Mouse (Mus musculus): ENCODE results near the gene B2m.
"Not testable (repeated sequence)": the region's sequence is repeated elsewhere in the genome, so short reads cannot be mapped to it uniquely, and the experiment has no call there.

The B2m gene

GRCm38 (mm10) chr2:122147508-122148241 lies at the start of gene B2m:
Gene B2m, plus strand, starts transcription at chr2:122147686.
- DNase-seq (ENCODE audit: low spot score), result peak; percentile 79

DNA sequence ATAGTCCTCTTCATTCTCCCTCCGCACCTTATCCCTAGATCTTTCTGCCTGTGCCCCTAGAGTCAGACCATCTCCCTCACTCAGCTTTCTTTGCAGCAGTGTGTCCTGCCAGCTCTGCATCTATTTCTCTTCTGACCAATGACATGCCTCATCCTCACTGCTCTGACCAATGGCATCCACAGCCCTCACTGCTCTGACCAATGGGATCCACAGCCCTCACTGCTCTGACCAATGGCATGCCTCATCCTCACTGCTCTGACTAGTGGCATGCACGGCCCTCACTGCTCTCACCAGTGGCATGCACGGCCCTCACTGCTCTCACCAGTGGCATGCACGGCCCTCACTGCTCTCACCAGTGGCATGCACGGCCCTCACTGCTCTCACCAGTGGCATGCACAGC lies 49.8 kb upstream of the B2m start:
- not testable (repeated sequence) for DNase-seq (ENCODE audit: low spot score)

DNA sequence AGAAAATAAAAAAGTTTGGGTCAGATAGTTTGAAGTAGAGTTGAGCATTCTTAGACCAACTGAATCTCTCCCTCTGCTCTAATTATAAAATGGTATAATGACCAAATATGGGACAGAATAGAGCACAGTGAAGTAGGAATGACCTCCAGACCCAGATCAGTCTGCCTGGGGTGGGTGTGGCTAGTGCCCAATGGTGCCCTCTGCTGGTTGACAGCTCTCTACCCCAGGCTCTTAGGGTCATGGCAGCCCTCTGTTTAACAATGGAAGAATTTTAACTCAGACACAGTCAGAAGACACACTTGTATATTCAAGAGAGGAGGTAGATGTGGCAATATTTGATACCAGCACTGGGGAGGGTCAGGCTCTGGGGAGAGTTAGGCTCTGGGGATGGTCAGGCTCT lies 45.4 kb upstream of the B2m start:
- DNase-seq (ENCODE audit: low spot score), result no peak

DNA sequence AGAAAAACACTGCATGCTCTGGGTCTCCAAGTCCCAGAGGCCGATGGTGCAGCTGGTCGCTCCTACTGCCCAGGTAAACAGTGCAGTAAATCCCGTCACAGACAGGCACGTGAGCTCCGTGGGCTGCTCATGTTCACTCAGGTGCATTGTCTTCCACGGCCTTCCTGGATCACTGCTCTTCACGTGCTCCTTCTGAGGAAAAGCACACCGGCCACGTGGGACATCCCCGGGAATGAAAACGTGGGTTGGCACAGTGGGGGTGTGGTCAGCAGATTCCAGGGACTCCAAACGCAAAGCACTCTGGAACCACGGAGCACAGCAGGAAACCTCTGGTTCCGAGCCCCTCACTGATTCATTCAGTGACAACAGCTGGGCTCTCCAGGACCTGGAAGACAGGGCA lies 39.4 kb upstream of the B2m start:
- no peak for DNase-seq (ENCODE audit: low spot score)

- DNase-seq (ENCODE audit: low spot score), result no peak
Measured at GRCm38 (mm10) chr2:122109714-122110113, 37.8 kb upstream of the B2m start.

GRCm38 (mm10) chr2:122116888-122117287 lies 30.6 kb upstream of the B2m start:
- DNase-seq (ENCODE audit: low spot score), result no peak

DNA sequence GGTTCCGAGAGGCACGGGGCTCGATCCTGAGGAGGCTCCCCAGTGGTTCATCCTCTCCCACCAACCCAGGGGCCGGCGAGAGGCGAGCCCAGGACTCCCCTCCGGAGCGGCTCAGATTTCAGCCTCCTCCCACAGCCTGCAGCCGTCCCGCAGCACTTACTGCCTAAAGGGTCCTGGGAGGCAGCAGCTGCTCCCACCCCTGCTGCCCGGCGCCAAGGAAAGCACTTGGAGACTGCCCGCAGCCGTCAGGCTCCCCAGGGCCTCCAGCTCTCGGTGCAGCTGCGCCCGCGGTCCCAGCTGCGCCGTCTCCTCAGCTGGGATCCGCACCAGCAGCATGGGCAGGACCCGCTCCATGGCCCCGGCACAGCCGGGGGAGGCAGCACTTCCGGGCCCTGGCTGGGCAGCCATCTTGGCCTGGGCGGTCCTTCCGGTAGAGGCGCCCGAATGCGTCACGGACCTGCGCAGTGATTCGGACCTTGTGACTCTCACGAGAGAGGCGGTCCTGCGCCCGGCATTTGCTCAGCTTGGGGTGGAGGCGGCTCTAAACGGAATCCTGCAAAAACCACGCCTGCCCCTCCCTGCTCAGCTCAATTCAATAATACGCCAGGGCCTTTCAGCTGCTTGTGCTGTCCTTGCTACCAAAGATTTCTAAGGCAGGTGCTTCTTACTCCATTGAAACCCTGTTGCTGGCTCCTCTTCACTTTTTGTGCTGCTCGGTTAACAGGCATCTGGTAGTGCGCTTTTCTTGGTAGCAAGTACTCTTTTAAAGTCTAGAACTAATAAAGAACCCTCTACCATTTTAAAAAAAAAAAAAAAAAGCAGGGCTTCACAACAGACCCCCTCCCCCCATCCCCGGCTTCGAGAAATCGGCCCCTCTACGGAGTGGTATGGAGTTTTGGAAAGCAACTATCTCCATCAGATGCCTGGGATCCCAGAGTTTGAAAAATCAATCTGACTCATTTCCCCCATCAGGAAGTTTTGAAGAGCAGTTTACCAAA lies 29.2 kb upstream of the B2m start, which contains the start of gene Spg11:
TSS of gene Spg11 (minus strand) at position 426 of the 998 bp plus-strand sequence.
- DNase-seq (ENCODE audit: low spot score), result peak; percentile 91

- no peak for DNase-seq (ENCODE audit: low spot score)
Measured at GRCm38 (mm10) chr2:122125680-122126572, 21.6 kb upstream of the B2m start.

DNA sequence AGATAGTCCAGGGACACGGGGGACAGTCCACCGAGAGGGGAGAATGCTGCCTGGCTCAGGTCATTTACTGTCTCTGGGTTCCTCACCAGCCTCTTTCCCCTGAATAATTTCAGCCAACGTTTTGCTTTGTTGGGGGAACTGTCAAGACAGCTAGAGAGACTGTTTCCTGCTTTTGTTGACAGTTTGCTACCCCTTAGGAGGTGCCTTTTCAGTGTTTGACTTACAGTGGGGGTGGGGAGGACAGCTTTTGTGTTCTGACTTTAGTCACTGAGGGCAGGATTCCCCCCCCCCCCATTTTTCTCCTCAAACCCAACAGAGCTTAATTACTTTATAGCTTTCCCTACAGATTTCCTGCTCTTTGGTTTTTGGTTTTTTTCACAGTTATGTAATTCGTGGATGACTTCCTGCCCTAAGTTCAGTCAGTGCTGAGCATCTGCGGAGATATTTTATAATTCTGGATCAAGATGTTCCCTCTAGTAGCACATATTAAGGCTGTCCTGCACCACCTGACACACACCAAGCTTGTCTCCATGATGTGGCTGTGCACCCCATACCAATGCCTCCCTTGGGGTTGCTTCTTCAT lies 20.6 kb upstream of the B2m start:
- no peak for DNase-seq (ENCODE audit: low spot score)

DNA sequence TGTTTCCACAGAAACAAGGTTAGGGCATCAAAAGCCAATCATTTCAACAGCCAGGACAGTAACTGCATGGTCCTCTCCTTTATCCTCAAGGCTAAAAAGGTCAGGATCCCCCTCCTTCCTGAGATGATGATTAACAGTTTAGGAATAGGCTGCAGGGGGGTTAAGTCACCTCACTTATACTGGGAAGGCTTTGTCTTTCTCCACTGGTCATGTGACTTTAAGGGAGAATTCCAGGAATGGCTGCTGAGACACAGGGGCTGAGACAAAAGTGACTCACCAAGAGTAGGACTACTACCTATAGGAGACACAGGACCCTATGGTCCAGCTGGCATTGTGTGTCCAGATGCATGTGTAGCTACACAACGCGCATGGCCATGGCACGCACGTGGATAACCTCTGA lies 19.9 kb upstream of the B2m start:
- DNase-seq (ENCODE audit: low spot score), result no peak

GRCm38 (mm10) chr2:122132078-122132477 lies 15.4 kb upstream of the B2m start:
- no peak for DNase-seq (ENCODE audit: low spot score)

- DNase-seq (ENCODE audit: low spot score), result no peak
Measured at GRCm38 (mm10) chr2:122132618-122133017, 14.9 kb upstream of the B2m start.

- no peak for DNase-seq (ENCODE audit: low spot score)
Measured at GRCm38 (mm10) chr2:122137839-122138465, 9.5 kb upstream of the B2m start.

DNA sequence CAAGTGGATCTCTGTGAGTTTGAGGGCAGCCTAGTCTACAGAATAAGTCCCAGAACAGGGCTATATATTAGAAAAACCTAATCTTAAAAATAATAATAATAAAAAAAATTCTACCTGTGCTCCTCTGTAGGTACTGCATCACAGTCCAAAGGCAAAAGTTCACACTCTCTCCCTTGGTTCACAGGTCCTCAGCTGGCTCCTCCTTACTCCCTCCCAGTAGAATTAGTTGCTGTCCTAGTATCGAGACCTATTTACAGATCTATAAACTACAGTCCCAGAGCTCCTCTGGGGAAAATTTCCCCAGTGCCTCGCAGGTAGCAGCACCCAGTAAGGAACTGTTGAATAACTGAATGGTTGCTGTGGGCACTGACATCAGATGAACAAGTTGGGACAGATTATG lies 6.7 kb upstream of the B2m start:
- DNase-seq (ENCODE audit: low spot score), result no peak

GRCm38 (mm10) chr2:122141332-122141967 lies 6.0 kb upstream of the B2m start:
- DNase-seq (ENCODE audit: low spot score), result no peak

- DNase-seq (ENCODE audit: low spot score), result no peak
Measured at GRCm38 (mm10) chr2:122143111-122143510, 4.4 kb upstream of the B2m start.

DNA sequence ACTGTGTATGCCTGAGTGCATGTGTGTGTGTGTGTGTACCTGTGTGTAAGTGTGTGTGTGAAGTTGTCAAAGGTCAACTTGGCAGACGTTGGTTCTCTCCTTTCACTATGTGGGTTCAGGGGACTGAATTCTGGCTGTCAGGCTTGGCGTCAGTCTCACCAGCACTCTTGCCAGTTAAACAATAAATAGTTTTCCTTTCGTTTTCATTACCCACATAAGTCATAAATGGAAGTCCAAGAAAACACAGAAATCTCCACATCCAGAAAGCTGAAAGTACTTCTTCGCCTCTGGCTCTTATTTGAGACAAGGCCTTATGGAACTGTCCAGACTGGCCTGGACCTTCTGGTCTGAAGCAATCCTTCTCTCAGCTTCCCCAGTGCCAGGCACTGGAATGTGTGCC lies 1.7 kb upstream of the B2m start:
- no peak for DNase-seq (ENCODE audit: low spot score)

- DNase-seq (ENCODE audit: low spot score), result no peak
Measured at GRCm38 (mm10) chr2:122146687-122147086, 799 bp upstream of the B2m start.

- no peak for DNase-seq (ENCODE audit: low spot score)
Measured at GRCm38 (mm10) chr2:122148242-122148917, 894 bp downstream of the B2m start.

GRCm38 (mm10) chr2:122149316-122149715 lies 1.8 kb downstream of the B2m start:
- DNase-seq (ENCODE audit: low spot score), result no peak

All from urinary bladder, postnatal 10 days (tissue).